Comparison of ENCODE assay signal across 9 mouse cellular contexts in the genomic region with DNA sequence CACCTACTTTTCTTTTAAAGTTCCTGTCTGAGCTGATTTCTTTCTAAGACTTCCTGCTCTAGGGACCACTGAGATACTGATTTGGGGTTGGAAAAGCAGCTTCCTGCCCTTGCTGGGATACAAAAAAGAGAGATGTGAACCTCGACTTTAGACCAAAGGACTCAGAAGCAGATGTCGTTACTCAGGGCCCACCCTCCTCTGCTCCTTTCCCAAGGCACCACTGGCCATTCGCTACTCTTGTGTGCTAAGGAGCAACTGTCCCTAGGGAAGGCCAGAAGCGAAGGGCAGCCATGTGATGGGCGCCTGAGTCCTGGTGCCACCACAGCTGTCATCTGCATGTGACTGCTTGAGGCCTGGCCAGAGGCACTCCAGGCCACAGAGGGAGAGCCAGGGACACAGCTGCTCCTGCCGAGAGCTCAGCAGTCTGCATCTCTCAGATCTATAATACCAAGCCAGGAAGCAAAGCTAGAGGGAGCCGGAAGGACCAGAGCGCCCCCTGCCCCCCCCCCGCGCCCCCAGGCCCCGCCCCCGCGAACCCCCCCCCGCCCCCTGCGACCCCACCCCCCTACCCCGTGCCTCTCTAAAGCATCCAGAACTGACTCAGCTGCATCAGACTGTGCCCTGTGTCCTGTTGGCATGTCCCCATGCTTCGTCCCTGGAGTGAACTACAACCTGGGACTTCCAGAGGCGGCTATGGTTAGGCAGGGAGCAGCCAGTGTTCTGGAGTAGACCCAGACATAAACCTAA. TPM values are rescaled to one million over a fixed set of nuclear protein-coding genes. Genes with fewer than 3 reads are reported as not detected.
DNase-seq lines count a peak whose midpoint lies in the region; ATAC-seq lines count a peak whose summit lies in the region.
"Had no signal": no experiment of that assay in that cellular context is flagged by ENCODE, and none has a peak within 500 bp of the region (broad histone marks: within the 10 kb centered on the region; RNA-seq: fewer than 3 reads in every experiment).

No protein-coding gene starts in this region.

- H3K4me2 ChIP-seq in hindbrain, embryonic 15.5 days: no peak overlapping the region
- peak overlapping the region; percentile 29; the same call in 1 of the 2 replicates for H3K4me2 ChIP-seq in neural tube, embryonic 12.5 days (replicated peaks)

- 11% methylated on average over 10 of the region's 18 CpGs for WGBS in hindbrain, embryonic 15.5 days
- WGBS in neural tube, embryonic 12.5 days: 10% methylated on average over 18 of the region's 18 CpGs

- DNase-seq in heart, adult 11 months: peak; percentile 97
- DNase-seq in heart, postnatal 25 days (ENCODE audit: low spot score): no peak
- peak; percentile 18 for DNase-seq in cerebellum, adult 8-10 months
- DNase-seq in gastrocnemius, adult 8-10 months (ENCODE audit: low spot score in 2 of 2): peak; percentile 61 to 74
- DNase-seq in T-cell, adult 2 months (ENCODE audit: low spot score): no peak
- no peak for DNase-seq in thymus, postnatal 36 days

- H3K9ac ChIP-seq in hindbrain, embryonic 15.5 days: no peak overlapping the region
- H3K9ac ChIP-seq in neural tube, embryonic 12.5 days: peak overlapping the region; percentile 18; the same call in 1 of the 2 replicates

- H3K9me3 ChIP-seq in hindbrain, embryonic 15.5 days: no peaks in the 10 kb centered on the region
- H3K9me3 ChIP-seq in neural tube, embryonic 12.5 days: no peaks in the 10 kb centered on the region

- ATAC-seq in hindbrain, embryonic 15.5 days (ENCODE audit: low FRiP score, low read depth): peak; percentile 74
- peak; percentile 73 for ATAC-seq in neural tube, embryonic 12.5 days (ENCODE audit: low FRiP score, low read depth)

- H3K36me3 ChIP-seq in hindbrain, embryonic 15.5 days: no peaks in the 10 kb centered on the region
- no peaks in the 10 kb centered on the region for H3K36me3 ChIP-seq in neural tube, embryonic 12.5 days

- H3K27me3 ChIP-seq in hindbrain, embryonic 15.5 days: no peaks in the 10 kb centered on the region
- H3K27me3 ChIP-seq in neural tube, embryonic 12.5 days (replicated peaks): no peaks in the 10 kb centered on the region

- H3K27ac ChIP-seq in hindbrain, embryonic 15.5 days (replicated peaks): peak overlapping the region; percentile 70
- H3K27ac ChIP-seq in neural tube, embryonic 12.5 days: peak overlapping the region; percentile 59

- H3K4me1 ChIP-seq in hindbrain, embryonic 15.5 days (replicated peaks): peaks cover 33% of the 10 kb centered on the region
- H3K4me1 ChIP-seq in neural tube, embryonic 12.5 days: peaks cover 54% of the 10 kb centered on the region

- intact Hi-C loops in heart, postnatal 25 days (cut with DNase I): loop anchor here (1.0 to 5.0 kb wide), 5 partner anchors 36 to 570 kb away; no protein-coding TSS in a partner anchor

- no peak overlapping the region for H3K4me3 ChIP-seq in hindbrain, embryonic 15.5 days
- H3K4me3 ChIP-seq in neural tube, embryonic 12.5 days: no peak overlapping the region

RNA-seq across cellular contexts. Expression of a gene that starts 40.9 kb away (rescaled TPM):
- total RNA-seq in heart, postnatal 25 days (2021): not detected
- total RNA-seq in gastrocnemius, adult 8-10 months (2022): not detected
- polyA plus RNA-seq in hindbrain, embryonic 15.5 days (2015; fragmentation: Nextera tagmentation; extraction: Ambion mirVana): 0.17 and 0.29 TPM in 2 replicates
- 11.4 and 14.5 TPM in 2 replicates for polyA plus RNA-seq in neural tube, embryonic 12.5 days (2016; fragmentation: Nextera tagmentation; extraction: Ambion mirVana)
- total RNA-seq: left cerebral cortex, postnatal 14 days had no signal

RNA-seq across cellular contexts. Expression of a gene that starts 48.8 kb away (rescaled TPM):
- total RNA-seq in heart, postnatal 25 days (2021): 100 to 1,000 TPM; 301 to 306 TPM
- total RNA-seq in gastrocnemius, adult 8-10 months (2022): 100 to 1,000 TPM; 119 to 149 (median 140) TPM
- polyA plus RNA-seq in hindbrain, embryonic 15.5 days (2015; fragmentation: Nextera tagmentation; extraction: Ambion mirVana): 60.3 and 61.7 TPM in 2 replicates
- polyA plus RNA-seq in neural tube, embryonic 12.5 days (2016; fragmentation: Nextera tagmentation; extraction: Ambion mirVana): 70.1 and 71.6 TPM in 2 replicates

Comparison
In these comparisons a context has a peak if more than half of its experiments do, and no peak if none do; other contexts are left out.
1. DNase-seq: peak in heart, adult 11 months (single experiment), cerebellum, adult 8-10 months (single experiment) and gastrocnemius, adult 8-10 months (2 of 2); none in heart, postnatal 25 days (single experiment), T-cell, adult 2 months (single experiment) and thymus, postnatal 36 days (0 of 2).